Mouse (Mus musculus) forelimb bud, embryonic 11.5 days (tissue): Measurements from ENCODE around the gene Zfp30.

Experiments
- DNase-seq: peaks from one replicate; pipeline ENCODE4 v3.0.0-alpha.2; 2012; ENCODE audit warnings: low read depth, low spot score

The Zfp30 gene

DNA sequence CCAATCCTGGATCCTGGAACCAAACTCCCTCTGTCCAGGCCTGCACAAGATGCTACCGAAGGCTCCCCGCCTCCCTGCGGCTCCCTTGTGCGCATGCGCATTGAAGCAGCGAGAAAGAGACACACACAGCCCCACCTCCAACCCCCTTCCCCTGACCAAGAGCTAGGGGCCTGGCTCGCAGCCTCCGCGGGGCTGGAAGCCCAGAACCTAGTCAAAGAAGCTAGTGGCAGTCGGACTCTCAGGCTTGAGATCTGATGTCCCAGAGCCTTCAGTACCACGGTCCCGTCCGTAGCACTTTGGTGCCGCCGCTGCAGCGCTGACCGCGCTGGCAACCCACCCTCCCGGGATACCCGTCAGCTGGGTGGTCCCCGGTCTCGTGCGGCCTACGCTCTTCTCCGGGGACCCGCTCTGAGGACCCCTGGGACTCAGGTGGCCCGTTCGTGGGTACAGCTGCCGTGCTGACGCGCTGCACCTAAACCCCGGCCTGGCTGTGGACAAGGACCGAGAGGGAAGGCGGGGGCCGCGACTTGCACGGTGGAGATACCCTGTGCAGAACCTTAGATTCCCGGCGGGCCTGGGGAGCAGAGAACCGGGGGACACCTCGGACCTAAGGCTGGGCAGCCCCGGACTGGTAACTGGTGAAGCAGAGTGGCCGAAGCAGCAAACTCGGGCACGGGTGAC is at the start of gene Zfp30:
Gene Zfp30, plus strand, starts transcription at position 128 of the 681 bp plus-strand sequence.
- peak; percentile 94 for DNase-seq

DNA sequence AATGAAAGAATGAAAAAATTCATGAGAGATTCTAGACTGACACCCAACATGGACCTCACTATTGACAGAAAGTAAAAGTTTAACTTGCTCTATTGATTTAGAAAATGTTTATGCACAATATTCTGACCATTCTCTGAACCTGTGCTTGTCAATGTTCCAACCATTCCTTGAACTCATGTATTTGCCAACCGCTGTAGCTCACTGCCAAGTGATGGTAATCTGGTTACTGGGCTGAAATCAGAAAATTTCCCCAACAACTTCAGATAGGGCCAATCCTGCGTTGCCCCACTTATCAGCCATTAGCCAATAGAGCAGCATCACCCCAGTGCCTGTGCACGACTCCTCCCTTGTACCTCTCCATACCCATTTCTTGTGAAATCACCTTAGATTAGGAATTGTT is 41.5 kb upstream of the Zfp30 start:
- DNase-seq = no peak

DNA sequence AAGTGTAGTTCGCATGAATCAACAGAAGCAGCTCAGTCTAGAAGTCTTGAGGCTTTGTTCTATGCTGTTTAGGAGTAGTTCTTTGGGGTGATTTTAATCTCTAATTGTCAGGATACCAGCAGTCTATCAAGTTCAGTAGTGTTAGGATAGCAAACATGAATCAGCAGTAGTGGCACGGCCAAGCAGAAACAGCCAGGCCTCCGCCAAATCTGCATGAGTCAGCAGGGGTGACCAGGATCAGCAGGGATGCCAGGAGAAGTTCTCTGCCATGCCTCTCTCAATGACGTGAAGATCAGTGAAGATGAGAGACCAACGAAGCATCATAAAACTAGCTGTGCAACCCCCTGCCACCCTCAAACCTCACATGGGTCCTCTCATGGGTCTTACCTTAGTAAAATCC is 23.3 kb upstream of the Zfp30 start:
- no peak for DNase-seq

DNA sequence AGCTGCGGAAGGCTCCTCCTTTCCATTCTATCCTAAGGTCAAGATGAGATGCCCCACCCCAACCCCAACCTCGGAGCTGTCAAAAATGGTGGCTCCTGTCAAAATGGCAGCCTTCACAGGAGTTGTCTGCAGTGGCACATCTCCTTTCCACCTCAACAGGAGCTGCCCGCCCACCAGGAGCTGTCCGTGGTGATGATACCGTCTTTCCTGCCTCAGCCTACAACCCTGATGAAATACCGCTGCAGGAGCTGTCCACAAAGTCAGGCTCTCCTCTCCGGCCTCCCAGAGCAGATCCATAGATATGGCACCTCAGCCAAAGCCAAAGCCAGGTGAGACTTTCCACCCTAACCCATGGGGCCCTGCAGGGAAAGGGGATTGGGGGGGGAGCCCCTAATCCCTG is 19.1 kb upstream of the Zfp30 start:
- DNase-seq = no peak

DNA sequence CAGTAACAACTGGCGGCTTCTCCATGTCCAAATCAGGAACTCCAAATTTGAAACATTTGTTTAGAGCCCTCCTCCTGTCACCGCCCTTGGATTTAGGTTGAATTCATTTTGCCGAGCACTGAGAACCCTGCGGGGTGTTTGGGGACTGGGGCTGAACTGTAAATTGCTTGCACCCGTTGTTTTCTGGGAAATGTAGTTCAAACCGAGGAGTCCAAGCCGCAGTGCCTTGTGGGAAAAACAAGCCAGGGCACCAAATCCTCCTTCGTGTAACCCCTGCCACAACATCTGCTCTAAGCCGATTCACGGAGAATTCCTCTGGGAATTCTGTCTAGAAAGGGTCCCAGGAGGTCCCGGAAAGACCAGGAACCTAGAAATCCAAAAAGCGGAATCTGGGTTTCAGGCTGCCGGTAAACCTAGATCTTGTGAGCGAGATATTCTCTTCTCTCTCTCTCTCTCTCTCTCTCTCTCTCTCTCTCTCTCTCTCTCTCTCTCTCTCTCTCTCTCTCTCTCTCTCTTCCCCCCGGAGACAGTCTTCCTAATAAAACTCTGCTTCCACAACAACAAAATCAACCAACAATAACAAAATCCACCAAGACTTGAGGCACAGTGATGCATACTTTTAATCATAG is 16.6 kb upstream of the Zfp30 start:
- peak; percentile 82 for DNase-seq

DNA sequence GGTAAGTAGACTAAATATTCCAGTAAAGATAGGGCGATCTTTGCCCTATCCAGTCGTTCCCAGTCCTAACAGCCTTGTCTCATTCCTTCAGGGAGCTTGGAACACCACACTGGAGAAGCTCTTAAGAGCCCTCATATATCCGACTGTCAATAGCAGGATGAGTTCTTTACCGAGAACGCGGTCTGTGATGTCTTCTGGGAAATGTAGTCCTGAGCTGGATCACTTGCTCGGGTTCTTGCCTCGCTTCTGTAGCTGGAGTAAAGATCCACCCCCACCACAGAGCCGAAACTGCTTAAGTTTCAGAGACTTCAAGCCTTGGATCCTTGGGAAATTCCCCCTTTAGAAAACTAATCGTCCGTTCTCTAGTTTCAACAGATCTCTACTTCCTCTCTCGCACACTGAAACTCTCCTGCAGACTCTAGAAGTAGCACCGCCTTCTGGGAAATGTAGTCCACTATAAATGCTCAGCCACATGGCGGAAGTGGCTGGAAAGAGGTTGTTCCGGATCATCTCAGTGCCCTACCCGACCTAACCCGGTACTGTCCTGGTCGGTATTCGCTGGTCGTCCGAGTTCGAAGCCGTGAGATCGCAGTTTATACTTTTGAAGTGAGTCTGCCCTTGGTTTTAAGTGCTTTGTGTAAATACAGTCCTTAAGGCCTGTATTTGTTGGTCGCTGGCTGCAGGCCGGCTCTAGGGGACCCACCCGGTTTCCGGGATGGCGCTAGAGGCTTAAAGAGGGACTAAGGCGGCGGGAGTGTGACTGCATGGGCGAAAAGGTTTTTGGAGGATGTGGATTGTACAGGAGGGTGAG is 15.5 kb upstream of the Zfp30 start, which contains the start of gene Zfp84:
Gene Zfp84, plus strand, starts transcription at position 463 of the 811 bp plus-strand sequence.
- peak; percentile 91 for DNase-seq

DNA sequence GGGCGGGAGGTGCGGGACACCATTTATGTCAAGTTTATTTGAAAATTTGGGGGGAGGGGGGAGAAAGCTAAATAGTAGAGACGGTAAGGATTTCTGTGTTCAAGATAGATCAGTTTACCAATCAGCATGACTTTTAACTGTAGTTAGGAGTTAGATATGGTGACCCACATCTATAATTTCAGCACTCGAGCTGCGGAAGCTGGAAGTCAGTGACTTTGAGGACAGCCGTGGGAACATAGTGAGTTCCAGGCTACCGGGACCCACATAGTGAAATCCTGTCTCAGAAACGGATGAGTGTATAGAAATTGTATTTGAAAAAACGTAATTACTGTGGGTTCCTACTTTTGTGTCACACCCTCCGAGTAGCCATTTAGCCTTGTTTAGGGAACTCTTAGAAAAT is 14.8 kb upstream of the Zfp30 start:
- DNase-seq = no peak

DNA sequence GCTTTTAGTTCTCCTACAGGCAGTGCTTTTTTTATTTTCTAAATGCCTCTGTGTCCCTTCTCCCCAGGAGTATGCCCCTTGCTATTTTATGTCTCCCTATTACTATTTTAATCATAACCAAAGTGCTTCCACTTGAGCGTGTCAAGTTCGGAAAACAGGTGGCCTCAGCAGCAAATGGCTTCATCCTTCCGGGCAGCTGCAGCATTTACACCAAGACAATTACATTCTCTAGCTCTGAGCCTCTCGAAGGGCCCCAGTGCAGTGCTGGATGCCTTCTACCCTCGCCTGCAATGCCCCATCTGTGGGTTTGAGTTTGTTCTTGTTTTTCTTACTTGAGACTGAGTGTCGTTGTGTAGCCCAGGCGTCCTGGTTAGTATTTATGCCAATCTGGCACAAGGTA is 10.3 kb upstream of the Zfp30 start:
- no peak for DNase-seq

DNA sequence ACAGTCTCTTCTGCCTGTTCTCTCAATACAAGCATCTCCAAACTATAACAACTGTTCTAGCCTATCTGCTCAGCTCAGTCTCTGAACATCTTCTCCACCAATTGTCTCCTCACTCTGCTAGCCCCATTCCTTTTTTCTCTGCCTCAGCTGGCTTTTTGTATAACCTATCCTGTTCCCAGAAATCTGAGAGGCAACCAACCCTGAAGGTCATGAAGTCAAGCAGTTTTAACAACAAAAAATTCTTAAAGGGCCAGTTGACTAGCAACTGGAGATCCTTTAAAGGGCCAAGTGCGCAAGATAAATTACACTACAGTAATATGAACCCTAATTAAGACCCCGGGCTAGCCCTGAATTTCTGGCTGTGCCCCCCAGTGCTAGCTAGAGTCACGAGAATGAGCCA is 9.4 kb upstream of the Zfp30 start:
- no peak for DNase-seq

DNA sequence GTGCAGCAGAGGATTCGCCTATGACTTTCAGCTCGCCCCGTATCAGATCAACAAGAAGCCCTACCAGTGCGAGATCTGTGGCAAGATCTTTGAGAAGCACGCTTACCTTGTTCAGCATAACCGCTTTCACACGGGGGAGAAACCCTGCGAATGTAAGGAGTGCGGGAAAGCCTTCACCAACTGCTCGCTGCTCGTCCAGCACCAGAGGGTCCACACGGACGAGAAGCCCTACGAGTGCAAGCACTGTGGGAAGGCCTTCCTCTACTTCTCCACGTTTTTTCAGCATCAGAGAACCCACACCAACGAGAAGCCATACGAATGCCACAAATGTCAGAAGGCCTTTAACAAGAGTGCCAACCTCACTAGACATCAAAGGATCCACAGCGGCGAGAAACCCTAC is 7.2 kb upstream of the Zfp30 start:
- DNase-seq = no peak

DNA sequence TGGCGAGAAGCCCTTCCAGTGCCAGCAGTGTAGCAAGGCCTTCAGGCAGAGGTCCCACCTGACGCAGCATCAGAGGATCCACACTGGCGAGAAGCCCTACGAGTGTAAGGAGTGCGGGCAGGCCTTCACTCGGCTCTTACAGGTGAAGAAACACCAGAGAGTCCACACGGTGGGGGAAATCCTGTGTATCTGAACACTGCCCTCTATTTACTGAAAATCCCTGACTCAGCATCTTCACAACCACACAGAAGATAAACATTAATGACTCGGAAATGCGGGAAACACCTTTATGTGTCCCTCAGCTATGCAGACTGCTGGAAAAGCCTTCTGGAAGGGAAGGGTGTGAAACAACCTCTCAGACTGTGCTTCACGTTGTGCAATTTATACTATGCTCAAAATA is 6.4 kb upstream of the Zfp30 start:
- DNase-seq = no peak

DNA sequence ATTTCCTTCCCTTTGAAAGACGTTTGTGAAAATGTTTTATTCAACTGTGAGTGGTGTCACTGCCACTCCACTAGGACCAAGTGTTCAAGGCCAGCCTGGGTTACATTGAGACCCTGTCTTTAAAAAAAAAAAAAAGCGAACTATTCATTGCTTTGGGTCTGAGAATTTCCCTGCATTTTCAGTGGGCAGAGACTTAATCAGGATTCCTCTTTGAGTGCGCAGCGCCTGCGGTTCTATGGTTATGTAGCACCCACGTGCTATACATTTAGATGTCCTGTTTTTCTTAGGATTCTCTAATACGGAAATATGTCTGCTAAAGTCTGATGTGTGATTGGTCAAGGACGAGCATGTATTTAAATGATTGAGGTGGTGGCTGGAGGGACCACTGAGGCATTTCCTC is 1.2 kb downstream of the Zfp30 start:
- DNase-seq = no peak

DNA sequence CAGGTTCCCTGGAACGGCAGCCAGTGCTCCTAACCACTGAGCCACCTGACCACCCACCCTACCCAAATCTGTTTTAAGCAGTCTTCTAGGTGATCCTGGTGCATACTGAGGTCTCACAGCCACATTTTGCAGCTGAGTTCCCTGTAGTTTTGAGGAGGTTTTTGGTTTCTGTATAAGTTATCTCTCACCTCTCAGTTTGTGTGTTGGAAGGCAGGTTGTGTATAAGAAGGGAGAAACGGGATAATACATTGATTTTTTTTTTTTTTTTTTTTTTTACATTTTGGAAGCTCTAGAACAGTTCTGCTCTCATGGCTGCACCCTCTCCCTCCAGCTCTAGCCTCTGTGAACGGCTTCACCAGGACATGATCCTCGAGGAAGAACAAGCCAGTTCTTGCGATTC is 2.1 kb downstream of the Zfp30 start:
- no peak for DNase-seq

DNA sequence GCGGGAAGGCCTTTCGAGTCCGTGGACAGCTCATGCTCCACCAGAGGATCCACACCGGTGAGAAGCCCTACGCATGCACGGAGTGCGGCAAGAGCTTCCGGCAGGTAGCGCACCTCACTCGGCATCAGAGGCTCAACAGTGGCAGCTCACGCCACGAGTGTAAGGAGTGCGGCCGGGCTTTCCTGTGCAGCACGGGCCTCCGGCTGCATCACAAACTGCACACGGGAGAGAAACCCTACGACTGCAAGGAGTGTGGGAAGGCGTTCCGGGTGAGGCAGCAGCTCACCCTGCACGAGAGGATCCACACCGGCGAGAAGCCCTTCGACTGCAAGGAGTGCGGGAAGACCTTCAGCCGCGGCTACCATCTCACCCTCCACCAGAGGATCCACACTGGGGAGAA is 9.1 kb downstream of the Zfp30 start:
- no peak for DNase-seq

DNA sequence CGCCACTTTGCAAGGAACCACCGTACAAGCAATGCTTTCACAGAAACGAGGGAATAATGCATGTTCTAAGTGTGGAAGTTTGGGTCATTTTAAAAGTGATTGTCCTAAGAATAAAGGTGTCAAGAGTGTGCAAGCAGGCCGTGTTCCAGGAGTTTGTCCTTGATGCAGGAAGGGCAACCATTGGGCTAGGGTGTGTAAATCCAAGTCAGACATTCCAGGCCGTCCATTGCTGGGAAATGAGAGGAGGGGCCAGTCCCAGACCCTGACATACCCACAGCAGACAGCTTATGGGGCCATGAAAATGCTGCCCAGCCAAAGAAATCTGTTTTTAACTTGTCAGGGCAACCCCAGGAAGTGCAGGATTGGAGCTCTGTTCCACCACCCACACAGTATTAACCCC is 23.2 kb downstream of the Zfp30 start:
- DNase-seq = no peak

DNA sequence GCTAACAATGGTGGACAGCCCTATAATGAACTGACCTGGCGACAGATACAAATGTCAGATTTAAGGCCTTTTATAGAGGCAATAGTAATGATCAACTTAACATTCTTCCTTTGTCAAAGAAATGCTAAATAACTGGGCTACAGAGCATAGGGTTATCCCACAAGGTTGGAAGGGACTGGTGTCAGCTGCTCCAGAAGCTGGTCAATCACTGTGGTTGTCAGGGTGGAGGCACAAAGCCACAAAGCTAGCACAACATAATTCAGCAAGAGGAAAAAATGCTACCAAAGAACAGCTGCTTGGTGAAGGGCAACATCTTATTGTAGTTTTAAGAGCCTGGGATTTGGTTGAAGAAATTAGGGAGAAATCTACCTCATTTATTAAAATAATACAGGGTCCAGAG is 28.4 kb downstream of the Zfp30 start:
- no peak for DNase-seq

DNA sequence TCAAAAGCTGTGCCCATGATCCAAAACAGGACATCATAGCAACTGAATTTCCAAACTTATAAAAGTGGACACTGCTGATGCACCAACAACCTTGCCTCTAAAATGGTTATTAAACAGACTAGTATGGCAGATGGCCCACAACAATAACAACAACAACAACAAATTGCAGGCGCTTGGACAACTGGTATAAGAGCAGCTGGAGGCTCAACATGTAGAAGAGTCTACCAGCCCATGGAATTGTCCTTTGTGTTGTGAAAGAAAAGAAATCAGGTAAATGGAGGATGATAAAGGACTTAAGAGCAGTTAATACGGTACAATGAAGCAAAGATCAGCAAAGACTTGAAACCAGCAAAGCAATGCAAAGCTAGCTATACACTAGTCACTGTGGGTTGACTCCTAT is 30.6 kb downstream of the Zfp30 start:
- no peak for DNase-seq

DNA sequence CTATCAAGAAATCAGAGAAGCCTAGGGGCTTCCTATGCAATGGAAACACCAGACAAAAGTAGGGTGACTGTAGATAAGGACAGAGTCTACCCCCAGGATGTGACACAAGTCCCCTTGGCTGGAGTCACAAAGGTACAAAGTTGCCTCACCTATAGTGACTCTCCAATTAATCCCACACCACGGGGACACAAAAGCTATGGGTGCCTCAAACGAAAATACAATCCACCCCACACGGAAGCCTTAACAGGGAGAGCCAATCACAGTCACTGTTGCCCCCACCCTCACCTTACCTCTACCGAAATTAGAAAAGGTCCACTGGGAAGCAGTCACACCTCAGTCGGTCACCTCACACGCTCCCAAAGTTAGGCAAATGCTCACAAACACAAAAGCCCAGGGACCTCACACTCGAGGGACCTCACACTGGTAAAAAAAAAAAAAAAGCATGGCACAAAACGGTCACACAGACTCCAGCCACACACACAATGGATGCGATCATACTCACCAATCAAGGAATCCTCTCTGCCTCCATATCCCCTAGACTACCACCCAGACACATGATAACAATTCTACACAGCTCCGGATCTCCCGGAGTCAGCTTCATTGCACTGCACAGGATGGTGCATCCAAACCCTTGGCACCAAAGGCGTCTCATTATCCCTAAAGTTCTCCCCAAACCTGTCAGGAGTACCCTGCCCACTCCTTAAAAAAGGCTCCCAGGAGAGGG is 31.4 kb downstream of the Zfp30 start:
- no peak for DNase-seq

DNA sequence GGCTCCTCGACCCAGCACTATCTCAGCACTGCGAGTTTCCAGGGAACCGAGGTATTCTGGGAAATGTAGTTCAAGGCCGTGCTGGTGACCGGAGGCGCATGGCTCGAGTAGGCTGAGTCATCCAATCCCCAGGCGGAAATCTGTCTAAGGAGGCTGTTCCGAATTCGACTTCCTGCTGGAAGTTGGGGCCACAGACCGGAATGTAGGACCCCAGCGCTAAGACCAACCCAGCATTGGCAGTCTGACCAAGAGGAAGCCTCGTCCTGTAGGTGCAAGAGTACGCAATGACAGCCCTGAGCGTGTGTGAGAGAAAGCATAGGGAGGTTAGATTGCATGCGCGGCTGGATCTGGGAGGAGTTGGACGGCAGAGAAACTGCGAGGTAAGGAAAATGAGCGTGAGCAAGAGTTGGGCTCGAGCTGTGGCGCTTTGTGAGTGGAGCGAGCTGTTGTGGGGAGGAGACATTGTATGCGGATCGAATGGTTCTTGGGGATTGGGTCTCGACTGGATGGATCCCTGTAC is 32.2 kb downstream of the Zfp30 start, which contains the start of gene Zfp790:
Gene Zfp790, plus strand, starts transcription at position 205 of the 520 bp plus-strand sequence.
- DNase-seq = peak; percentile 94

DNA sequence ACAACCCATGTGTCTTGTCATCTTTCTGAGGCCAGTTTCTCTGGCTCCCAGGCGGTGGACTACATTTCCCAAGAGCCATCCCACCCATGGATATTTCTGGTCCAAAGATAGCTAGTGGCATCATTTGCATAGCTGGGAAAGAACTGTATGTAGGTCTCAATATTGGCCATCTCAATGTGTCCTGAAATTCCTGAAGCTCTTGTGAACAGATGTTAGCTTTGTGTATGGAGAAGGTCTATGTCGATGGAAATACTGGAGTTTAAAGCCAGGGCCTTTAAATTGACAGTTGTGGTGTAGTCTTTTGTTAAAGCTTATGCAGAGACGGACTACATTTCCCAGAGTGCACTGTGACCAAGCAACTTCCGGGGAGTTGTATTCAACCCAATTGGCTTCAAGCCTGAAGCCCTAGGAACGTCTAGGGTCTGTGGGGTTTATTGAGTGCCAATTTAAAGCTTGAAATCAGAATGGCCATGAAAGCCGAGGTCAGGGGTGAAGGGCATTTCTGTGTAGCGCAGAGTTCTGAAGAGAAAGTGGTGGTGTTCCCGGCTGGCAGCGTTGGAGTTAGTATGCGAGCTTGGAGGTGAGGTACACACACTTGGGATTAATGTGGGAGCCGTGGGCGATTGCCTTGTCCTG is 34.9 kb downstream of the Zfp30 start:
- peak; percentile 74 for DNase-seq

DNA sequence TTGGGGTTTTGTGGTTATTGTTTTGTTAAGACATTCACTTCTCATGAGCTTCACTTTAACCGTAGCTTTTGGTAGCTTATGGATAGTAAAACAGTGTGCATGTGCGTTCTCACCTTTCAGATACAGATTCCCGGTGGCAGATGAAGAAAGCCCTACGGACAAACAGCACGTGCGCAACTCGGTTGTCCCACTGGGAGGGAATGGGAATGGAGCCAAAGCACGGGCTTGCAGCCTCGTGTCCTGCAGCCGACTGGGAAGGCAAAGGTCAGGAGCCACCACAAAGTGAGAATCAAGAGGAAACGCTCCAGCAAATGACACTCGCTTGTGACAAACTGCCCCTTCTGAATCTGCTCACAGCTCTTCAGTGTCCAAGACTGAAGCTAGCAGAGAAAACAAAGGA is 44.2 kb downstream of the Zfp30 start:
- DNase-seq = no peak
